Mouse (Mus musculus): ENCODE data around the gene Pcif1.

DNA sequence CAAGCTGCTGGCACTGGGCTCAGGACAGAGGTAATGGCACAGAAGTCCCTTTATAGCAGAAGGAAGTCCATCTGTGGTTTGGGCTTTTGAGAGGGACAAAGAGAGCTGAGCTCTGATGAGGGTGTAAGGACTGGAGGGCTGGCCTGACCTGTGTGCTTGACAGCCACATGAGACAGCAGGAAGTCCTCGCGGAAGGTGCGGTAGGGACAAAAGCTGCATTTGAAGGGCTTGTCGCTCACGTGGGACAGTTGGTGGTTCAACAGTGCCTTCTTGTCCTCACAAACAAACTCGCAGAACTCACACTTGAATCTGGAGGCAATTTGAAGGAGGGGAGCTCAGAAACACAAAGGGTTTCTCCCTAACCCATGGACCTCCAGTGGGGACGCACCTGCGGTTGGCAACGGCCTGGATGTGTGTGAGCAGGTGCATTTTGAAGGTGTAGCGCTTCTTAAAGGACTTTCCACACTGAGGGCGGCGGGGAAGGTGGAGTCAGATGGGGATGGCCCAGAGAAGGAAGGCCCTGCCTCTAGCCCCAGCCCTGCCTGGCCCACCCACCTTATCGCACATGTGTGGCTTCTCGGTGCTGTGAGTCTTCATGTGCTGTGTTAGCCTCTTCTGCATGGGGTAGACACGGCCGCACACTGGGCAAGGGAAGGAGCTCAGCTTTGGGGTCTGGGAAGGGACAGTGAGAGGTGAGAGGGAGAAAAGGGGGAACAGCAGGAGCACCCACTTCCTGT, 20.8 kb downstream of the Pcif1 start:
- no peak for TF ChIP-seq CTCF (IDR thresholded peaks at IDR 0.05; ENCODE audit: borderline replicate concordance, insufficient read depth, low read length)
- TF ChIP-seq POLR2A (IDR thresholded peaks at IDR 0.05; ENCODE audit: low read depth, low read length), result no peak
